8 mouse cellular contexts compared by ENCODE assay signal in the genomic region with DNA sequence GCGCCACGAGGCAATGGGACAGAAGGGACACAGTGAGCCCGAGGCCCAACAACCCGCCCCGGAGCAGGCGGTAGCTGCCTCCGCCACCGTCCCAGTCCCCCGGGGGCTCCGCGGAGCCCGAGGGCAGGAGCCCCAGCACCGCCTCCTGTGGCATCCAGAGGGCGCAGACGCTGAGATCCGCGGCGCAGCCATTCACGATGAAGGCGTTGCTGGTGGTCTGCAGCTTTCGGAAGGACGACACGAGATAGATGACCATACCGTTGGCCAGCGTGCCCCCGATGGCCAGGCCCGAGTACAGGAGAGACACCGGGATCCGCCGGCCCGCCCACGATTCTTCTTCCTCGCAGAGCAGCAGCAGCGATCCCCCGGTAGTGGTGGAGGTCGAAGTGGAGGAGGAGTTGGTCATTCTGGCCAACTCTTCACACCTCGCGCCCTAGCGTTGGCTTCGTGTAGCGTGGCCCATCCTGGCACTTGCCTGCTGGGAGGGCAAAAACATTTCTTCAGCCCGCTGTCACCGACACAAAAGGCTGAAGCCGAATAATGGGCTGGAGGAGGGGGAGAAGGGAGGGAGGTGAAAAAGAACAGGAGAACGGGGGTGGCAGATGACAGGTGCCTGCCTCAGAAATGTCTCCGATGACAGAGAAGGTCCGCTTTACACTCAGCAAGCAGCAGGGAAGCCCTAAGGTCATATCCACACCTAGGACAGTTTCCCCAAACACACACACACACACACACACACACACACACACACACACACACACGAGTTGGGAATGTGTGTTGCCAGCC. TPM values are rescaled to one million over a fixed set of nuclear protein-coding genes. Genes with fewer than 3 reads are reported as not detected.
A peak's percentile ranks its signal among the peaks of the same experiment; 100 is the strongest.
DNase-seq lines count a peak whose midpoint lies in the region; ATAC-seq and TF ChIP-seq lines count a peak whose summit lies in the region.

No protein-coding gene starts in this region.

- WGBS in embryonic facial prominence, embryonic 12.5 days: 1% methylated on average over 48 of the region's 48 CpGs
- WGBS in heart, embryonic 16.5 days: 1% methylated on average over 48 of the region's 48 CpGs
- 1% methylated on average over 48 of the region's 48 CpGs for WGBS in midbrain, embryonic 10.5 days
- WGBS in stomach, embryonic 14.5 days: under 1% methylated on average over 44 of the region's 48 CpGs

- peaks cover 73% of the 10 kb centered on the region for H3K27me3 ChIP-seq in E14TG2a.4 (ENCODE audit: insufficient read depth, low read length)
- H3K27me3 ChIP-seq in embryonic facial prominence, embryonic 12.5 days: peaks cover 54% of the 10 kb centered on the region
- peaks cover 42% of the 10 kb centered on the region for H3K27me3 ChIP-seq in heart, embryonic 16.5 days (ENCODE audit: control insufficient read depth, insufficient read depth, low read length)
- peaks cover 79% of the 10 kb centered on the region for H3K27me3 ChIP-seq in midbrain, embryonic 10.5 days (ENCODE audit: low read depth, poor library complexity, severe bottlenecking)
- H3K27me3 ChIP-seq in stomach, embryonic 14.5 days (ENCODE audit: control insufficient read depth, insufficient read depth, low read length): peaks cover 32% of the 10 kb centered on the region

- peak overlapping the region; percentile 80 for H3K4me3 ChIP-seq in E14TG2a.4 (replicated peaks; ENCODE audit: low read length)
- peak overlapping the region; percentile 49 for H3K4me3 ChIP-seq in embryonic facial prominence, embryonic 12.5 days
- H3K4me3 ChIP-seq in heart, embryonic 16.5 days (ENCODE audit: low read length): peak overlapping the region; percentile 64
- H3K4me3 ChIP-seq in midbrain, embryonic 10.5 days: peak overlapping the region; percentile 65
- H3K4me3 ChIP-seq in stomach, embryonic 14.5 days (ENCODE audit: low read depth, low read length): peak overlapping the region; percentile 53

- H3K4me2 ChIP-seq in embryonic facial prominence, embryonic 12.5 days (replicated peaks): peak overlapping the region; percentile 97
- H3K4me2 ChIP-seq in heart, embryonic 16.5 days (ENCODE audit: low read depth, low read length): peak overlapping the region; percentile 99
- H3K4me2 ChIP-seq in stomach, embryonic 14.5 days (replicated peaks; ENCODE audit: low read depth, low read length): peak overlapping the region; percentile 98

- intact Hi-C loops in left cerebral cortex, postnatal 36 days (cut with DNase I): loop anchor here (1.0 to 5.0 kb wide), 2 partner anchors 75 to 210 kb away; no protein-coding TSS in a partner anchor

- DNase-seq in cerebellum, adult 11-12 months: peak; percentile 4
- no peak for DNase-seq in cerebellum, adult 9-10 months
- peak; percentile 54 to 59 for DNase-seq in left cerebral cortex, postnatal 36 days (ENCODE audit: low spot score in 2 of 2)
- peak; percentile 66 for DNase-seq in midbrain, embryonic 10.5 days (ENCODE audit: low spot score)

- ATAC-seq in embryonic facial prominence, embryonic 12.5 days (ENCODE audit: insufficient number of reproducible peaks, insufficient read depth, low FRiP score, low TSS enrichment): peak; percentile 37; the same call in 1 of the 2 replicates
- peak; percentile 34; the same call in 1 of the 2 replicates for ATAC-seq in heart, embryonic 16.5 days (replicated peaks; ENCODE audit: extremely low read depth, insufficient read depth, low FRiP score)
- ATAC-seq in stomach, embryonic 14.5 days (ENCODE audit: insufficient number of reproducible peaks, insufficient read depth, low FRiP score, low read depth): peak; percentile 43

- no peaks in the 10 kb centered on the region for H3K9me3 ChIP-seq in E14TG2a.4 (ENCODE audit: low read length)
- H3K9me3 ChIP-seq in embryonic facial prominence, embryonic 12.5 days: no peaks in the 10 kb centered on the region
- no peaks in the 10 kb centered on the region for H3K9me3 ChIP-seq in heart, embryonic 16.5 days (replicated peaks; ENCODE audit: control insufficient read depth, low read length)
- H3K9me3 ChIP-seq in midbrain, embryonic 10.5 days (replicated peaks): no peaks in the 10 kb centered on the region
- H3K9me3 ChIP-seq in stomach, embryonic 14.5 days (ENCODE audit: control insufficient read depth, low read depth, low read length): no peaks in the 10 kb centered on the region

- peak overlapping the region; percentile 42 for H3K9ac ChIP-seq in embryonic facial prominence, embryonic 12.5 days
- peak overlapping the region; percentile 65 for H3K9ac ChIP-seq in heart, embryonic 16.5 days (ENCODE audit: low read length)
- peak overlapping the region; percentile 42; the same call in 1 of the 2 replicates for H3K9ac ChIP-seq in stomach, embryonic 14.5 days (replicated peaks; ENCODE audit: low read depth, low read length)

- no peaks in the 10 kb centered on the region for H3K36me3 ChIP-seq in E14TG2a.4 (ENCODE audit: insufficient read depth, low read length)
- no peaks in the 10 kb centered on the region for H3K36me3 ChIP-seq in embryonic facial prominence, embryonic 12.5 days
- H3K36me3 ChIP-seq in heart, embryonic 16.5 days (ENCODE audit: control insufficient read depth, insufficient read depth): no peaks in the 10 kb centered on the region
- H3K36me3 ChIP-seq in midbrain, embryonic 10.5 days: no peaks in the 10 kb centered on the region
- no peaks in the 10 kb centered on the region for H3K36me3 ChIP-seq in stomach, embryonic 14.5 days (ENCODE audit: control insufficient read depth, insufficient read depth, low read length)

- peaks cover 14% of the 10 kb centered on the region for H3K4me1 ChIP-seq in E14TG2a.4 (replicated peaks; ENCODE audit: low read depth, low read length)
- H3K4me1 ChIP-seq in embryonic facial prominence, embryonic 12.5 days: peaks cover 22% of the 10 kb centered on the region
- H3K4me1 ChIP-seq in heart, embryonic 16.5 days (ENCODE audit: control insufficient read depth, insufficient read depth, low read length): peaks cover 21% of the 10 kb centered on the region
- H3K4me1 ChIP-seq in midbrain, embryonic 10.5 days: peaks cover 27% of the 10 kb centered on the region
- H3K4me1 ChIP-seq in stomach, embryonic 14.5 days (ENCODE audit: control insufficient read depth, insufficient read depth, low read length): peaks cover 16% of the 10 kb centered on the region

- no peak overlapping the region for H3K27ac ChIP-seq in embryonic facial prominence, embryonic 12.5 days
- no peak overlapping the region for H3K27ac ChIP-seq in heart, embryonic 16.5 days (ENCODE audit: low read length)
- peak overlapping the region; percentile 58; the same call in 1 of the 2 replicates for H3K27ac ChIP-seq in midbrain, embryonic 10.5 days (replicated peaks)
- H3K27ac ChIP-seq in stomach, embryonic 14.5 days (ENCODE audit: low read length): no peak overlapping the region

- TF ChIP-seq CTCF in E14TG2a.4 (conservative IDR thresholded peaks at IDR 0.05; ENCODE audit: low read length): no peak

RNA-seq across cellular contexts. Expression of gene Gpr88, which starts 0.9 kb away (rescaled TPM):
- 0.91 and 1.2 TPM in 2 replicates for polyA plus RNA-seq in embryonic facial prominence, embryonic 12.5 days (2016; fragmentation: Nextera tagmentation; extraction: Ambion mirVana)
- polyA plus RNA-seq in heart, embryonic 16.5 days (2015; fragmentation: Nextera tagmentation; extraction: Ambion mirVana): 0.25 and 0.51 TPM in 2 replicates
- total RNA-seq in left cerebral cortex, postnatal 36 days (2021): 100 to 1,000 TPM in 1 of 2 experiments, 10 to 100 TPM in 1; 99.4 to 117 TPM
- not detected in 2 replicates for polyA plus RNA-seq in midbrain, embryonic 10.5 days (2016; fragmentation: Nextera tagmentation; extraction: Ambion mirVana)
- polyA plus RNA-seq in stomach, embryonic 14.5 days (2014; fragmentation: Nextera tagmentation; extraction: Ambion mirVana): 2.1 and 3.7 TPM in 2 replicates
